Mouse (Mus musculus) c-Kit-positive CD71-positive TER-119-negative erythroid progenitor cells, embryonic 14.5 days (primary cell): ENCODE data around the gene Gramd4.
"Not testable (repeated sequence)": the region's sequence is repeated elsewhere in the genome, so short reads cannot be mapped to it uniquely, and the experiment has no call there.

Experiments used
- DNase-seq: peaks from one replicate; pipeline ENCODE4 v3.0.0-alpha.2; 2013; ENCODE audit warnings: low read depth

The Gramd4 gene

DNA sequence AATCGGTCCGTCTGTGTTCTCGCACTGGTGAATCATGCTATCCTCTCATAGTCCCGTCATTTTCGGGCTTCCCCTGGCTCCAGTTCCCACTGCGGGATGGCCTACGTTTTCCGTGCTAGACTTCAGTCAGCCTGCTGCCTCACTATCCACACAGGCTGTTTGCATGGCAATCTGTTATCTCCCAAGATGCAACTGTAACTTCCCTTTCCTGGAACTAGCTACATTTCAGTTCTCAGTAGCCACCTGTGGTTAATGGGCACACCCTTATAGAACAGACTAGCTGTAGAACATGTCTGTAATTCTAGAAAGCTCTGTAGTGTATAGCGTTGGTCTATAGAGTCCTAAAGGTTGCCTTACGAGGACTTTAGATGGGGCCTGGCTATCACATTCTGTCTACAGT lies 6.3 kb upstream of the Gramd4 start:
- peak; percentile 87 for DNase-seq

DNA sequence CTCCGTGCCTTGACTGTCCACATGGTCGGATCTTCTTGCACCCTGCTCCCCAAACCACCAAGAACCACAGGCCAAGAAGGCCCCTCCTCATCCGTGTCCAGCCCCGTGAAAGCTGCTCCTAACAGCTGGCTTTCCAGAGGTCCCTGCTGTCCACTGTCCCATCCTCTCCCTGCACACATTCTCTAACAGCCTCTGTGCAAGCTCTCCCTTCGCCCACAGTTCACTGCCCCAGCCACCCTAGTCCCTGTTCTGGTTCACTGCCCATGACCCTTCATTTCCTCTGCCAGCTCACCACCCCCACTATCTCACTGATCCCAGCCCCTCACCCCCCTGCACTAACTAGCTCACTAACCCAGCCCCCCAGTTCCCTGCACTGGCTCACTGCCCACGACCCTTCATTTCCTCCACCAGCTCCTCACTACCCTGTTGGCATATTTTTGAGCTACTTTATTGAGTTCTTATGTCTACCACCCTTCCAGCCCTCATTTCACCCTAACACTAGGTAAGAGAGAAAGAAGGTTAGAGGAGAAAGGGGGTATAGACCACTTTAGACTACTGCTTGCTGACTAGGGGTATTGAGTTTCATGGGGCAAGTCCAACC lies 5.5 kb upstream of the Gramd4 start:
- DNase-seq, result no peak

DNA sequence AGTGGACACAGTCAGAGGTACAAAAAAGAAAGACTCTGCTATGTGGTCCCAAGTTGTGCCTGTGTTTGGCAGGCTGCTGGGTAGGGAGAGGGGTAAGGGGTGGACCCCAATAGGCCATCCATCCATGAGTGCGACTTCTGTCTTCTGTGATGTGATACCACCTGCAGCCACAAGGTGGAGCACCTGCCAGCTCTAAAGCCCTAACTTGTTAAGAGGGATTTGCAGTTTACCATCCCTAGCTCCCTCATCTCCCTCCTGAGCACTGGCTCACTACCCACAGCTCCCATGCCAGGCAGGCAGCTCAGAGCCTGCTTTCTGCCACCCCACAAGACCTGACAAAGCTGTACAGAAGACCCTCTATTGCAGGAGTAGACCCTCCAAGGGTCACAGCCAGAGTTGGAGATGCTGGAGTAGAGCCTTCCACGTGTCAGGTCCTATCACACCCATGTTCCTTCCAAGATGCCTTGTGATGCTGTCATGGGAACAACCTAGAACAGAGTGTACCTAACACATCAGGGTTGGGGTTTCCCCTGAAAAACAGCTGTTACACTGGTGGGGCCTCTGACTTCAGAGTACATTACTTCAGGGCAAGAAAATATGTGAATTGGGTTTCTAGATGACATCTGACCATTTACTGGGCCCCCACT lies 3.5 kb upstream of the Gramd4 start:
- DNase-seq, result peak; percentile 82

DNA sequence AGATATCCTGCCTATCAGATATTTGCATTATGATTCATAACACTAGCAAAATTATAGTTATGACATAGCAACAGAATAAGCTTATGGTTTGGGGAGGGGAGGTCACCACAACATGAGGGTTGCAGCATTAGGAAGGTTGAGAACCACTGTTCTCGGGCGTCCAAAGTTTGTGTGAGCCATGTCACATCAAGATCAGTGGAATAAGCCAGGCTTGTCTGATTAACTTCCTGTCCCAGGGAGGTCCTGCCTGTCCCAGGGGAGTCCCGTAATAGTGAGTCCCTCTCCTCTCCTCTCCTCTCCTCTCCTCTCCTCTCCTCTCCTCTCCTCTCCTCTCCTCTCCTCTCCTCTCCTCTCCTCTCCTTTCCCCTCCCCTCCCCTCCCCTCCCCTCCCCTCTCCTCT lies 2.6 kb upstream of the Gramd4 start:
- not testable (repeated sequence) for DNase-seq

DNA sequence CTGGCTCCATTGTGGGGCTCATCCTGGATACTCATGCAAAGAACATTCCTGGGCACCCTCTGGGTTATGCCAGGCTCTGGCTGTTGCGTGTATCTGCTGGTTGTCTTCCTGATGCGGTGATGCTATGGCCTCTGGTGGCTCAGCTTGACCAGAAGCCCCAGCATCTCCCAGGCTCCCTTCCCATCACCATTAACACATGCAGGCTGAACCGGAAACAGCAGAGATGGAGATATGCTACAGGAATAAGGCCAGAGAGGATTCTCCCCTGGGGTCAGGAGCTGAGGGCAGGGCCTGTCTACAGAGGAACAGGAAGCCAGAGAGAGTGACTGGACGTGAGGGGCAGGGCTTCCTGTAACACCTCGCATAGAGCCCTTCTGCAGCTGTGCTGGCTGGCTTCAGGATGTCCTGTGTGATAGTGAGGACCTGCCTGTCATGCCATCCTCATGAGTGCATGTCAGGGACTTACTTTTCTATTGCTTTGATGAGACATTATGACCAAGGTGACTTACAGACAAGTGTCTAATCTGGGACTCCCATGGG lies 1.2 kb upstream of the Gramd4 start:
- DNase-seq, result no peak

DNA sequence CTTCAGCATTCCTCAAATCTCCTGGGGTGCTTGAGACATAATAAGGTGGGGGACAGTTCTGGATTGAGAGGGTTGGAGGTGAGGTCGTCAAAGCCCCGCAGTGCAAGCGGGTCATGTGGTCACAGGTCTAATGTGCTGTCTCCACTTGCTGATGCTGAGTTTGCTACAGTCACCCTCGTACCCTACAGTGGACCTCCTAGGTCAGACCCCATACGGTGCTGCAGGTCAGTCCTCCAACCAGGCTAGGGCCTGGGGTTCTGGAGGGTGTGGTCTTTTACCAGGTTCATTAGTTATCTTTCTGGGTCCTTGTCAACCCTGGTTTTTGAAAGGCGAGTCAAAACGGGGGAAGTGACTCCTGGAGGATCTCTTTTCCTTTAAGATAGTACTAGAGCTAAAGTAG lies 413 bp downstream of the Gramd4 start:
- no peak for DNase-seq

DNA sequence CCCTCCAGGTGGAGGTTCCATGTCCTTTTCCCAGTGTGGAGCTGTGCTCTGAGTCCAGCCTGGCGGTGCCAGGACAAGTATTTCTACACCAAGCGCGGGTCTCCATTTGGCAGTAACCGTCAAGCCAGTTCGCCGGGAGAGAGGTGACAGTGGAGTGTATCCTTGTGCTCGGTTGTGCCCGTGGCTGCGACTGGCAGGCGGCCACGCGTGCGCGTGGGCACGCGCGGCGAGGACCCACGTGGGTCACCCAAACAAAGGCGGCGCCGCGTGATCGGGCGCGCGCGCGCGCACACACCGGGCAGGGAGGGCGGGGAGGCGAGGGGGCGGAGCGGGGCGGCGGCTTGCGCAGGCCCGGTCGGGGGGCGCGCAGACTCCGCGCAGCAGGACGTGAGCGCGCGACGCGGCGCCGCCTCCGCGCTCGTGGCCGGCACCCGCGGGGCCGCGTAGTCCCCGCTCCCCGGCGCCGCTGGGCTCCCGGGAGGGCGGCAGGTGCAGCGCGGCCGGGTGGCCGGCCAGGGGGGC lies 960 bp downstream of the Gramd4 start:
- no peak for DNase-seq

DNA sequence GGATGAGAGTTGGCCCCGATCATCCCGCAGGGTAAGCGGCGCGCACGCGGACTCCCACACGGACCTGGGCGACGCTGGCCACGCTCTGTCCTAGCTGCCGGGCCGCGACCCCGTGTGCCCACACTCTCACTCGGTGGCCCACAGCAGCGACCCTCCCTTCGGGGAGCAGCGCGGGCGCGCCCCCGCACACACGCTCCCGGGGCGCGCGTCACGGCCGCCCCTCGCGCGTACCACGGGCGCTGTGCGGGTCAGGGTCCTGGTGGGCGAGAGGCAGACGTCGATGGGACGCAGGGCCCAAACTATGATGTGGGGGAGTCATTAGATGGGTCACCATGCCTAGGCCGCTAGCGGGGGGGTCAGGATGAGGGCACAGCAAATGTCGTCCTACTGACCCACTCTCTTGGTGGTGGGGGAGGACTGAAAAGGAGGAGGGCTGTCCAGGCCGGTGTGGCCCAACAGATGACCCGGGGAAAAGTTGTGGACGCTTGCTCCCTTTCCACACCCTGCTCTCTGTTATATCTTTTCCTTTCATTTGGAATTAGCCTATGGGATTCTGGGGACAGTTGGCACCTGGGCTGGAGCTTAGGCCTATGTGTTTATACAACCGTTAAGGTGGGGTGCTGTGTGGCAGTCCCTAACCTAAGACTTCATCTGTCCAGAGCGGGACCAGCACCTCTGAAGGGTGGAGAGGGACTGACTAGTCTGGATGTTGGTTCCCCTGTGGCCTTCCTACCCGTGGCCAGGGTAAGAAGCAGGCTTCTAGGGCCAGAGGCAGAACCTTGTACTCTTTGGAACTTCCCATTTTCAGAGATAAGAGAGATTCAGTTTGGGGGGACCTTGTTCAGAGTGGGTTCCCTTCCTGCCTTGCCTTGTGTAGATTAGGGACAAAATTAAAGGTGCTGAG lies 1.7 kb downstream of the Gramd4 start:
- no peak for DNase-seq

DNA sequence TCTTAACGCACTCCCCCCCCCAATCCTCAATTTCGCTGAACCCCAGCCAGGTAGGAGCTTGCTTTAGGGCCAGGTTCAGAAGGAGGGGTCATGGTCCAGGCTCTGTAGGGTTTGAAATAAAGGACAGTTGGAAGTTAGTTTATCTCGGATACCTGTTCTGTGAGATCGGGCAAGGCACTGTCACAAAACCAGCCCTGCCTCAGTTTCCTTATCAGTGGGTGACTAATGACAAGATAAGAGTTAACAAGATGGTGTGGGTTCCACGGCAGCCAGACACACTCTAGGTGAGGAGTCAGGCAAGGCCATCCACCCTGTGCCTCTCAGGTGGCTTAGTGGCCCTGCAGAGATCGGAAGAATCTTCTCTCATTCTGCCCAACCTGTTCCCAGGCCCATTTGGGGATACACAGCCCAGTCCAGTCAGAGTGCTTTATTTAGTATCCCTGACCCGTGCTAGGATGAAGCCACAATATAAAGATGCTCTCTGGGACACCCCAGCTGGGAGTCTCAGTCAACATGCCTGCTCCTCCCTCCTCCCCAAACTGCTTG lies 2.4 kb downstream of the Gramd4 start:
- DNase-seq, result no peak

DNA sequence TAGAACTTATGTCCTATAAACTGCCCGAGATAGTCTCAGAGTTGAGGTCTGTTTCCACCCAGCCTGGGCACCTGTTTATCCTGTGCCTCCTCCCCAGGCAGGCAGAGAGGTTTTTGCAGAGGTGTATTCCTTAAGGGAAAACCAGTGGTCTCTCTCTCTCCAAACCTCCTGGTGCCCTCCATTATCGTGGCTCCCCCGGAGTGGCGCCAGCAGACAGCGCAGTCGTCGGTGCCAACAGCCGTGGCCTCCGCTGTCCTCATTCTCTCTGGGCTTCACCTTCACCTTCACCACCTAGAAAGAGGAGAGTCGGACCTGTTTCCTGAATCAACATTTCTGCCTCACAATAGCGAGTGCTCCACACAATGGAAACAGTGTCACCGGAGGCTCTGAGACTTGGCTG lies 3.1 kb downstream of the Gramd4 start:
- DNase-seq, result no peak

DNA sequence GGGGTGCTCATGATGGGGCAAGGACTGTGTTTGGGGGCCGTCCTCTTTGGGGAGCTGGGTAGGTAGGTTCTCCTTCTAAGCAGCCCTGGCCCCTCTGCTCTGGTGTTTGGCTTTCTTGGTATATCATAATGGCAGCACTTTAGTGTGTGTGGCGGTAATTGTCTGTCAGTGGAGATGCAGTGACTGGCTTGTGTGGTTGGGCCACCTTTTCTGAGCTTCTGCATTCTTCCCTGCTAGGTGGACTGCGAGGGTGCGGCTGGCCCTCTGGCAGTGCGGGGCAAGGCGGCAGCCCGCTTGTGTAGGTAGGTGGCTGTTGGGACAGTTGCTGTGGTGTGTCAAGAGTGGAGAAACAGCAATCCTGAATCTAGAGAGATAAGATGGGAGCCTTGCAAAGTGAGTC lies 3.7 kb downstream of the Gramd4 start:
- DNase-seq, result no peak

DNA sequence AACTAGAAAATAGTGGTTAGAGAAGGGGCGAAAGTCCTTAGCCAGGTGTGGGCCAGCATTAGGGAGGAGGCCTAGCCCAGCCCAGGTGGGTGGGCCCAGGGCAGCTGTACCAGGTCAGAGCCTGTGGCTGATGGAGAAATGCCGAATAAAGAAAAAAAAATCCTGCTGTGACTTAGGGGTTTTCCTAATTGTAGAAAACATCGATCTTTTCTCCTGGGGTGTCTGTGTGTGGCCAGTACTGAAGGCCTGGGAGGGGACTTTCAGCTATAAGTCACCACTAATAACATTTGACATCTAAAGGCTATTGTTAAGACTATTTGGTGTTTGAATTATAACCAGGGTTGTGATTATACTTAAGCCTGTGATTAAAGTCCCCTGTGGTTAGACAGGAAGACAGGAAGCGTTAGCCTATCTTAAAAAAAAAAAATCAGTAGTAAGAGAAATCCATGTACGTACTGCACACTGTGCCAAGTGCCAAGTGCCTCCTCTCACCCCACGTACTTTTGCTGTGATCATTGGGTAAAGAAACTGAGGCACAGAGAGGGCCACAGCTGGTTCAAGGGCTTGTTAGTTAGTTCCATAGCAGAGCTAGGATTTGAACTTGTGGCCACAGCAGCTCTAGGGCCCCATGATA lies 4.5 kb downstream of the Gramd4 start:
- DNase-seq, result no peak

DNA sequence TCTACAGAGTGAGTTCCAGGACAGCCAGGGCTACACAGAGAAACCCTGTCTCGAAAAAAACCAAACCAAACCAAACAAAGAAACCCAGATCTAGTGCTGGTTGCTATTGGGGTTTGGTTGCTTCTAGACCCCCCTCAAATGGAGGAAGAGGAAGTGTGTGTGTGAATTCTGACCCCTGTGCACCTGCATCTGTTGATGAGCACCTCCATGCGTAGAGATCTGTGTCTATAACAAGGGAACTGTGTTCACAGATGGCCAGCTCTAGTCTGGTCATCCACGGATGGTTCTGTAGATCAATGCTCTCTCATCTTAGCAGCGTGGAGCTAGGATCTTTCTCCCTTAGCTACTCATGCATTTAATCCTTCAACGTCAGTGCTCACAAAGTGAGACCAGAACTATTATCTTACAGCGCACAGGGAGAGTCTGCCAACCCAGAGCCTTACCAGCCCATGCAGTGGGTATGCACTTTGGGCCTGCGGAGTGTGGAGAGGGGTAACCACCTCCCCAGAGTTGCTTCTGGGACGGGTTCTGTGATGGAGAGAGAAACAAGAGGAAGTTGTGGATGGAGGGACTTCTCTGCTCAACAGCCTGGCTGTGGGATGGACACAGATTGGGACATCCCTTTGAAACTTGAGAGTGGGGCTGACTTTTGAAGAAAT lies 6.8 kb downstream of the Gramd4 start:
- DNase-seq, result no peak

DNA sequence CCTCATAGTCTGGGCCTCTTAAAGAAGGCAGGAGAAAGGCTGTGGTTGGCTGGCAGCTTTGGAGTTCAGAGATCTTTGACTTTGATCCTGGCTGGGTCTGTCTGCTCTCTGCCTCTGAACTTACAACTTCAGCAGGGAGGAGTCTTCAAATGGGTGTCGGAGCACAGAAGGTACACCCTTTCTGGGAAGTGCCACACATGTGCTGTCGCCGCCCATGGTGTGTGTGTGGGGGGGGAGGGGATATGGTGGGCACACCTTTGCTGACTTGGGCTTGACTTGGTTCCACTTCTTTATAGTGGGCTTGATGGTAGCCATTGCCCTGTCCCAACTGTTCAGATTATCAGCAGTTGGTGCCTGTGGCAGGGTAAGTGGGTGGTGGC lies 7.3 kb downstream of the Gramd4 start:
- DNase-seq, result peak; percentile 71

DNA sequence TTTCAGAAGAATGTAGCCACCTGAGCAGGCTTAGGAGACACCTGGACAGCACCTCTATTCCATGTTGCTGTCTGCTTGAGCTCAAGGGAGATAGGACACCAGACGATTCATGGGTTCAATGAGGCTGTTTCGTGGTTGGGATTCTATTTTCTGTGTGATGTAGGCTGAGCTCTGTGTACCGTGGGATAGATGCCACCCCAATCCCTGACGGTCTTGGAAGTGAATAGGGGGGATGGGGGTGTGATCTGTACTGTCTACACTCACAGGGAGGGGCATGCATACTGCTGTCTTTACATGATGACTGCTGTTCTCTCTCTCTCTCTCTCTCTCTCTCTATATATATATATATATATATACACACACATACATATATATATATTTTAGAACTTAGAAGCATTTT lies 7.9 kb downstream of the Gramd4 start:
- DNase-seq, result no peak

DNA sequence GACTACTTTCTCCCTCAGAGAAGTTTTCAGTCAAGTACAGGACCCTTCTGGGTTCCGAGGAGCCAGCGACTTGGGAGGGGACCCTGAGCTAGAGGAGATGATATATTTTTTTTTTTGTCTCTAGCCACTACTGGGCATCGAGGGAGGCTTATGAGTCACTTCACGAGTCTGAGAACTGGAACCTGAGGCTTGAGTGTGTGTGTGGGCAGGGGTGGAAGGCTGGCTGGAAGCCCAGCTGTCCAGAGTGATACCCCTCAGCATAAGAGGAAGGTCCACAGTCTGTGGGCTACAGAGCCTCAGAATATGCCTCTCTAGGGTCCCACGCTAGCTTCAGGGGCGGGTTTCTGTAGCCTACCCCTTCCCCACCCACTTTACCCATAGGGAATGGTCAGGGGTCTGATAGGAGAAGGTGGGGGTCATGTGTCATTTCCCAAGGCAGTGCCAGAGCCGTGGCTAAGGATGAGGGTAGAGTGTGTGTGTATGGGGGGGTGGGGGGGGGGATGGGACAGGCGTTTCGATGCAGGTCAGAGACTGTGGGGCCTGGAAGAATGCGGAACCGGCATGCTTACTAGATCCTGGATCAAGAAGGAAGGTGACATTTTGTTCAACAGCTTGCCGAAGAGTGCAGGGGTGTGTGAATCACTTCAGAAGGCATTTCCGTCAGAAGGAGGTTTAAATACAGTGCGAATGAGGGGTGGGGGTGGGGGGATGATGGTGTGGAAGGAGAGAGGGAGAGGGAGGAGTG lies 9.5 kb downstream of the Gramd4 start:
- DNase-seq, result no peak

DNA sequence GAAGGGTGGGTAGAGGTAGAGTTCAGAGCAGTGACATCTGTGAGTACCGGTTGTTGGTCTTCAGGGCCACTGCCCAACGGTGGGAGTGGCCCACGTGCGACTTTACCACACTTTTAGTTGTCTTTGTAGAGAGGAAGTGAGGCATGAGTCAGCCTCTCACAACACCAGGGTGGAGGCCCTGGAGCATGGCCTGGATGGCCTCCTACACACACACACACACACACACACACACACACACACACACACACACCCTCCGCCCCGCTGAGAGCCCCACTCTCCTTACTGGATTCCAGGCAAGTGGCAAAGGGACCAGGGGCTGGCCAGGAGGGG lies 10.1 kb downstream of the Gramd4 start:
- DNase-seq, result no peak

DNA sequence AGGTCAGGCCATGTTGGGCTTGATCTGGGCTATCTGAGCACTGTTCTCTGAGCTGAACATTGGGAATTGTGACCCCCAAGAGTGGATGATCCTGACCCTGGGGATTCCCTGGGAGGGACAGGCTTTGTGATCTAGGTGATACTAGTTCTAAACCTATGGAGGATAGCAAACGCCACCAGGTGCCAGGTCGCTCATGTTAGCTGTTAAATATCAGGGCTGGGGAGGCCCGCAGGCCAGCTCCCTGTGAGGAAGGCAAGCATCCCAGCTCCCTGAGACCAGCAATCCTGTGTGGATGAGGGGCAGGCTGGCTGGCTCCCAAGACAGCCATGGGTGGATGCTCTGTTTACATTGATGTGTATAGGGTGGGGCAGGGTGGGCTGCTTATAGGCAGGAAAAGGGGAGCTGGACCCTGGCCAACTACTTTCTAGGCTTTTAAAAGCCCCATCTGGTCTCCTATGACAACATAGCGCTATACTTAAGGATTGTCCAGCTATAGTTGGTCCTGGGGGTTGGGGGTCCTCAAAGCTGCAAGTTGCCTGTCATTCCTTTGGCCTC lies 10.5 kb downstream of the Gramd4 start:
- DNase-seq, result no peak

DNA sequence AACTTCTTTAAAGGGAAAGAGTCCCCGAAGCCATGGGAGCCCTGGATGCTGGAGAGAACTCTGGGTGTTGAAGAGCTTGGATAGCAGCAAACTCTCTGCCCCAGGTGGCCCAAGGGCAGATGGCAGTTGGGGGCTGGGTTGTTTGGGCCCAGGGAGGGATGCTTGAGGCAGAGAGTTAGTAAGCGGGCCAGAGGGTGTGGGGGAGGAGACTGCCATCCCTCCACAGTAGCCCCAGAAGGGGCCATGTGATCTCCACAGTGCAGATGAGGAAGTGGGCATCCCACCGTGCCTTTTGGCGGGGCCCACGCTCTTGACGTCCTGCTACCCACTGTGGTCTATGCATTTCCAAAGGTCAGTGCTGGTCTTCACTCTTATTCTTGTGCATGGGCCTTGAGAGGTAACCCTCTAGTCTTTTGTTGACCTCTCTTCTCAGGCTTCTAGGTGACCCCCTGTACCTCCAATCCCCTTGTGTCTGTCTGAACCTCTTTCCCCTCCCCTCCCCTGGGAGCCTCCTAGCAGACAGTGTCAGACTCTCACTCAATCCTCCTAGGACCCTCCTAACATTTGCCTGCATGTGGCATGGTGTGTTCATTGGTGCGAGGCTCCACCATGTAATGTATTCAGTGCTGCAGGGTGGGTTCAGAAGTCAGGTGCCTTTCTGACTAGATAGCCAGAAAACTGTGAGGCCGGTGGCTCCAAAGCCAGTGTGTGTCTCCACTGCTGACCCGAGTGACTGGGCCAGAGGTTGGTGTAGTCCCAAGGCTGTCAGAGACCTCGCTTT lies 11.7 kb downstream of the Gramd4 start:
- DNase-seq, result no peak

DNA sequence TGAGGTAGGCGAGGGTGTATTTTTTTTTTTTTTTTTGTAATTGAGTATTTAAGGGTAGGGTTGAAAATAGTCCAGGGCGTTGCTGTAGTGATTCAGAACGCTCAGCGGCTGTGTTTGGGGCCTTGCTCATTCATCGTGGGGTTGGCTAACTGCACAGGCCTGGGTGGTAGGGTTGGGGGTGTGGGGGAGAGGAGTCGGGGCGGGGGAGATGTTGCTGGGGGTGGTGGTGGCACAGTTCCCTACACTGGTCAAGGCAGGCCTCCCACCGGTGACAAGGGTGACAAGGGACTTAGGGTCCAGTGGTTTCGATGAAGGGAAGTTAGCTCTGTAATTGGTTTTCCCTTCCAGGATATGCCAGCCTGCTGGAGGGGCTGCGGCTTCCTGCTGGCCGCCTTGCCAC lies 12.9 kb downstream of the Gramd4 start:
- no peak for DNase-seq
